Mouse (Mus musculus) spleen, adult 2 months (tissue): ENCODE measurements around the gene Polm.

ENCODE experiments used
- CTCF ChIP-seq: fragments of 200-500 bp; IDR thresholded peaks from 2 replicates; pipeline ENCODE4 v1.5.1; 2011; ENCODE audit warnings: mild to moderate bottlenecking, inconsistent platforms; ENCODE audit not compliant: insufficient read depth, insufficient read length, insufficient replicate concordance; ENCODE audit errors: extremely low read depth
- POLR2A ChIP-seq: fragments of 200-500 bp; IDR thresholded peaks from 2 replicates; pipeline ENCODE4 v1.6.1; 2011; ENCODE audit warnings: low read depth, low read length, inconsistent platforms

- TF ChIP-seq CTCF (no peak), POLR2A (no peak)
Measured at GRCm38 (mm10) chr11:5835057-5835456, 2.8 kb downstream of the Polm start.
